Mouse (Mus musculus): ENCODE measurements at regions not wholly inside any gene's neighbourhood (a gene's known extent, or its start where the extent isn't known, plus 50 kb on each side); places are given as distances from the start of the nearest gene placed in this dataset.

GRCm38 (mm10) chr11:19813549-19813948 lies 110.6 kb upstream of the Spred2 start:
- in situ Hi-C loops (cut with MboI, MseI): no loop called here

- in situ Hi-C loops (cut with MboI, MseI): loop anchor here (5.0 kb wide), 2 partner anchors 229 to 249 kb away; no protein-coding TSS in a partner anchor
These were observed 101.2 kb upstream of the Spred2 start for GRCm38 (mm10) chr11:19822991-19823390.

- in situ Hi-C loops (cut with MboI, MseI): loop anchor here (5.0 kb wide), 2 partner anchors 229 to 249 kb away; no protein-coding TSS in a partner anchor
These were observed 100.7 kb upstream of the Spred2 start for GRCm38 (mm10) chr11:19823461-19823895.

GRCm38 (mm10) chr11:19826481-19827185 lies 97.5 kb upstream of the Spred2 start:
- in situ Hi-C loops (cut with MboI, MseI): no loop called here

- in situ Hi-C loops (cut with MboI, MseI): no loop called here
These were observed 96.2 kb upstream of the Spred2 start for GRCm38 (mm10) chr11:19827996-19828395.

GRCm38 (mm10) chr11:19828959-19829401 lies 95.2 kb upstream of the Spred2 start:
- in situ Hi-C loops (cut with MboI, MseI): no loop called here

- in situ Hi-C loops (cut with MboI, MseI): loop anchor here in 1 of 2 experiments (5.0 kb wide), 1 partner anchor 88 kb away; no protein-coding TSS in a partner anchor
These were observed 94.5 kb upstream of the Spred2 start for GRCm38 (mm10) chr11:19829564-19830279.

- in situ Hi-C loops (cut with MboI, MseI): loop anchor here in 1 of 2 experiments (5.0 kb wide), 1 partner anchor 87 kb away; no protein-coding TSS in a partner anchor
These were observed 93.7 kb upstream of the Spred2 start for GRCm38 (mm10) chr11:19830280-19831062.

- in situ Hi-C loops (cut with MboI, MseI): loop anchor here in 1 of 2 experiments (5.0 kb wide), 1 partner anchor 83 kb away; no protein-coding TSS in a partner anchor
These were observed 89.6 kb upstream of the Spred2 start for GRCm38 (mm10) chr11:19834561-19834960.

GRCm38 (mm10) chr11:19835221-19835745 lies 88.9 kb upstream of the Spred2 start:
- in situ Hi-C loops (cut with MboI, MseI): no loop called here

- in situ Hi-C loops (cut with MboI, MseI): no loop called here
These were observed 85.2 kb upstream of the Spred2 start for GRCm38 (mm10) chr11:19838932-19839331.

- in situ Hi-C loops (cut with MboI, MseI): loop anchor here in 1 of 2 experiments (5.0 kb wide), 1 partner anchor 59 kb away; no protein-coding TSS in a partner anchor
These were observed 81.1 kb upstream of the Spred2 start for GRCm38 (mm10) chr11:19843084-19843483.

- in situ Hi-C loops (cut with MboI, MseI): no loop called here
These were observed 76.3 kb upstream of the Spred2 start for GRCm38 (mm10) chr11:19847910-19848309.

- in situ Hi-C loops (cut with MboI, MseI): no loop called here
These were observed 75.8 kb upstream of the Spred2 start for GRCm38 (mm10) chr11:19848412-19848811.

- in situ Hi-C loops (cut with MboI, MseI): no loop called here
These were observed 74.8 kb upstream of the Spred2 start for GRCm38 (mm10) chr11:19849347-19849811.

- in situ Hi-C loops (cut with MboI, MseI): no loop called here
These were observed 74.2 kb upstream of the Spred2 start for GRCm38 (mm10) chr11:19849844-19850420.

GRCm38 (mm10) chr11:19851022-19851615 lies 73.1 kb upstream of the Spred2 start:
- in situ Hi-C loops (cut with MboI, MseI): no loop called here

- in situ Hi-C loops (cut with MboI, MseI): no loop called here
These were observed 62.6 kb upstream of the Spred2 start for GRCm38 (mm10) chr11:19861596-19861995.

- in situ Hi-C loops (cut with MboI, MseI): no loop called here
These were observed 60.8 kb upstream of the Spred2 start for GRCm38 (mm10) chr11:19863327-19863726.

GRCm38 (mm10) chr11:19866262-19866661 lies 57.9 kb upstream of the Spred2 start:
- in situ Hi-C loops (cut with MboI, MseI): no loop called here
